Mouse (Mus musculus) lung, embryonic 14.5 days (tissue): ENCODE measurements around the gene Ros1. TPM values are rescaled to one million over a fixed set of nuclear protein-coding genes. Genes with fewer than 3 reads are reported as not detected.

Experiments
- ATAC-seq: fragments of 200-750 bp; cut with Nextera tagmentation; 2 replicates; pipeline ENCODE4 v1.8.0; 2017; ENCODE audit warnings: mild to moderate bottlenecking, moderate TSS enrichment, moderate library complexity; ENCODE audit not compliant: insufficient read depth
- DNase-seq: peaks from one replicate; pipeline ENCODE4 v3.0.0-alpha.2; 2015
- H3K27ac ChIP-seq: fragments of 300-500 bp; sonication (generic); 2 replicates; pipeline ENCODE4 v1.5.1; 2014; ENCODE audit warnings: low read depth, mild to moderate bottlenecking, moderate library complexity
- H3K27me3 ChIP-seq: fragments of 300-500 bp; sonication (generic); 2 replicates; pipeline ENCODE4 v1.6.1; 2014; ENCODE audit warnings: low read length, control low read depth; ENCODE audit not compliant: insufficient read depth
- H3K36me3 ChIP-seq: fragments of 300-500 bp; sonication (generic); 2 replicates; pipeline ENCODE4 v1.6.1; 2014; ENCODE audit warnings: control low read depth; ENCODE audit not compliant: insufficient read depth
- H3K4me1 ChIP-seq: fragments of 300-500 bp; sonication (generic); 2 replicates; pipeline ENCODE4 v1.6.1; 2014; ENCODE audit warnings: antibody characterized with exemption, control low read depth; ENCODE audit not compliant: insufficient read depth
- H3K4me2 ChIP-seq: fragments of 300-500 bp; sonication (generic); 2 replicates; pipeline ENCODE4 v1.6.1; 2014; ENCODE audit warnings: mild to moderate bottlenecking
- H3K4me3 ChIP-seq: fragments of 300-500 bp; sonication (generic); 2 replicates; pipeline ENCODE4 v1.5.1; 2014; ENCODE audit warnings: low read depth, low read length
- H3K9ac ChIP-seq: fragments of 300-500 bp; sonication (generic); 2 replicates; pipeline ENCODE4 v1.6.1; 2014
- H3K9me3 ChIP-seq: fragments of 300-500 bp; sonication (generic); 2 replicates; pipeline ENCODE4 v1.6.1; 2016; ENCODE audit warnings: low read depth, low read length, control low read depth
- CTCF ChIP-seq: IDR thresholded peaks from 2 replicates; pipeline ENCODE4 v1.5.1; 2016; ENCODE audit warnings: antibody characterized with exemption, low read depth
- WGBS: fragments of 180-500 bp; shearing (Covaris S2); extraction: QIAGEN DNeasy Blood & Tissue Kit; methylation state at CpG from one replicate; pipeline ENCODE4 v1.1.7; 2014; 5-methylcytosine and 5-hydroxymethylcytosine counted together
- polyA plus RNA-seq: library from polyadenylated mRNA; unstranded; fragments of >200 nt; fragmentation: Nextera tagmentation; extraction: Ambion mirVana; gene quantifications from 2 replicates; pipeline ENCODE4 v1.2.1, GENCODE M21; 2014

The Ros1 gene
- polyA plus RNA-seq, 1 experiment from 2014 or later = 0.07 TPM

DNA sequence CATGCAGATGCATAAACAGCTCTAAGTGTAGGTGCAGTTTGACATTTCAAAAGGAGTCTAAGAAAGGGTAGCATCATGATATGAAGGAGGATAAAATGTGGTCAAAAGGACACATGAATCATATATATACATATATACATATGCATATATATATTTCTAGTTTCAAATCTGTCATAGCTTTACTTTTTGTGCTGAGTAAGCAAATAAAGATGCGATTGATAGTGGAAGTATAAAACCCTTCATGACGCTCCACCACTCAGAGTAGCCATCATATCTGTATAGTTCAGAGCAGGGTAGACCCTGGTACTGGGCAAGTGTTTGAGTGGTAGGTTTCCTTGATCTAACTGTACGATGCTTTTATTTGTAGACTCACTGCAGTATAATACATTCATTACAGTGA, 35.3 kb downstream of the Ros1 start:
- no peak for TF ChIP-seq CTCF
- H3K27me3 ChIP-seq = no peaks in the 10 kb centered on the region
- no peak overlapping the region for H3K9ac ChIP-seq
- no peaks in the 10 kb centered on the region for H3K9me3 ChIP-seq
- H3K27ac ChIP-seq = no peak overlapping the region
- no peak overlapping the region for H3K4me2 ChIP-seq
- WGBS = 89% methylated on average over 3 of the region's 3 CpGs
- H3K4me1 ChIP-seq = no peaks in the 10 kb centered on the region
- DNase-seq = no peak
- H3K4me3 ChIP-seq = no peak overlapping the region
- ATAC-seq = no peak
- H3K36me3 ChIP-seq = no peaks in the 10 kb centered on the region

DNA sequence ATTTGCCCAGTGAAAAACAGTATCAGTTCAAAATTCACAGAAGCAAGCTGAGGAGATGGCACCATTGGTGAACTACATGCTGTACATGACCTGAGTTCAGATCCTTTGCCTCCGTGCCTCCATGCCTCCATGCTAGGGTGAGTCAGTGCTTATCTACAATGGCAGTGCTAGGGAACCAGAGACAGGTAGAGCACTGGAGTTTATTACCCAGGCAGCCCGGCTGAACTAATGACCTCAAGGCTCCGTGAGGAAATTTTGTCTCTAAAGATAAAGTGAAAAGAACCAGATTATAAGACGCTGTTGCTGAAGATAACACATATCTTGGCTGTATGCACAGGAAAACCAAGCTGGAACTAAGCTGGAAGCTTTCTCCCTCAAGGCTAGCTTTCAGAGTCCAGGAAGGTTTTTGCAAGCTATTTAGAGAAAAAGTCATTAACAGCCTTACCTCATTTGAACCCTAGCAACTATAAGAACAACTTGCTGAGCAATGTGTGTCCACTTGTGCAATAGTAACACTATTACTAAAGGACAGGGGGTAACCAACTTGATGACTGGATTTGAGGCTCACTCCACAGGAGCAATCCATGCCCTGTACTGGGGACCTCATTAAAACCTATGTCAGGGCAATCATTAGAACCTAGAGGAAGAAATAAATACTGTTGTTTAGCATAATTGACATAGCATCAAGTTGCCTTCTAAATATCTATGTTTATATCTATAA, 61.5 kb downstream of the Ros1 start:
- Histone ChIP-seq H3K4me1 (no peaks in the 10 kb centered on the region), H3K36me3 (no peaks in the 10 kb centered on the region), H3K4me2 (no peak overlapping the region), H3K4me3 (no peak overlapping the region), H3K27me3 (no peaks in the 10 kb centered on the region), H3K9me3 (no peaks in the 10 kb centered on the region), H3K9ac (no peak overlapping the region), H3K27ac (no peak overlapping the region)
- no peak for TF ChIP-seq CTCF
- DNase-seq (no peak), ATAC-seq (no peak)
- 38% methylated on average over 4 of the region's 4 CpGs for WGBS

DNA sequence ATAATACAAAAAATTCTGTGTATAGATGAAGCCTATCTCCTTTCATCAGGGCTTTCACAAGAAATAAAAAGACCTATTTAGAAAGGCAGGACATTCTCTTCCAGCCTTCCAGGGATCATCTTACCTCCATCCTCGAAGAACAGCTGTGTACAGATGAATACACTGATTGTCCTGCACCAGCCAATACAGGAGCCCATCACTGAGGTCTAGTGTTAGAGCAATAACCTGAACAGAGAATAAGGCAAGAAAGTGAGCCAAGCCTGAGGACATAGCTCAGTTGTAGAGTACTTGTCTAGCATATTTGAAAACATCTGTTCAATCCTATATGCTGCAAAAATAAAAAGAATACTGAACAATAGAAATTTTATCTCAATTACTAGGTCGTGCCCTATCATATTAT, 64.3 kb downstream of the Ros1 start:
- 46% methylated on average over 2 of the region's 2 CpGs for WGBS
- Histone ChIP-seq H3K4me2 (no peak overlapping the region), H3K36me3 (no peaks in the 10 kb centered on the region), H3K9ac (no peak overlapping the region), H3K4me3 (no peak overlapping the region), H3K9me3 (no peaks in the 10 kb centered on the region), H3K27me3 (no peaks in the 10 kb centered on the region), H3K27ac (no peak overlapping the region), H3K4me1 (no peaks in the 10 kb centered on the region)
- ATAC-seq (no peak), DNase-seq (no peak)
- TF ChIP-seq CTCF = no peak

- TF ChIP-seq CTCF = peak; percentile 42
- H3K9me3 ChIP-seq = no peaks in the 10 kb centered on the region
- H3K4me1 ChIP-seq = no peaks in the 10 kb centered on the region
- ATAC-seq = no peak
- DNase-seq = peak; percentile 56
- H3K27me3 ChIP-seq = no peaks in the 10 kb centered on the region
- no peak overlapping the region for H3K4me3 ChIP-seq
- no peak overlapping the region for H3K4me2 ChIP-seq
- whole genome bisulfite sequencing = 45% methylated on average over 5 of the region's 5 CpGs
- H3K27ac ChIP-seq = no peak overlapping the region
- H3K36me3 ChIP-seq = no peaks in the 10 kb centered on the region
- no peak overlapping the region for H3K9ac ChIP-seq
These were observed 66.1 kb downstream of the Ros1 start for GRCm38 (mm10) chr10:52128874-52129412.

- 38% methylated on average over 4 of the region's 4 CpGs for WGBS
- Histone ChIP-seq H3K4me1 (no peaks in the 10 kb centered on the region), H3K27ac (no peak overlapping the region), H3K9me3 (no peaks in the 10 kb centered on the region), H3K36me3 (no peaks in the 10 kb centered on the region), H3K4me2 (no peak overlapping the region), H3K9ac (no peak overlapping the region), H3K27me3 (no peaks in the 10 kb centered on the region), H3K4me3 (no peak overlapping the region)
- ATAC-seq (peak; percentile 75; the same call in 1 of the 2 replicates), DNase-seq (peak; percentile 83)
- peak; percentile 80 for TF ChIP-seq CTCF
These were observed 88.8 kb downstream of the Ros1 start for GRCm38 (mm10) chr10:52106164-52106757.

DNA sequence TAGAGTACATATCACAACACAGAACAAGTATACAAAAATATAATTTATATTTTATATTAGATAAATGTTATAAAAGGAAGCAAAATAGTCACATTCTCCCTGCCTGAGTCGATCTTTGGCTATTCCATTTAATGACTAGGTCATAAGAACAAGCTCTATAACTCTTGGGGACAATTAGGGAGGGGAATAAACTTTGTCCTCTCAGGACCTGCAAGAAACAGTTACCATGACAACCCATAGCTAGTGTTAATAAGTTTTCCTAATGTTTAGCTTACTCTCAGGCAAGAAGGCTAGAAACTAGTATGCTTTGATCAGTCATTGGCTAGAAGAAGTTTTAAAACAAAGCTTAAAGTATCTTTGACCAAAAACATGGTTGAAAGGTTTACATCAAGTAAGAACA, 93.8 kb downstream of the Ros1 start:
- ATAC-seq (no peak), DNase-seq (no peak)
- 63% methylated on average over 1 of the region's 1 CpGs for whole genome bisulfite sequencing
- Histone ChIP-seq H3K9me3 (no peaks in the 10 kb centered on the region), H3K4me1 (no peaks in the 10 kb centered on the region), H3K27me3 (no peaks in the 10 kb centered on the region), H3K36me3 (no peaks in the 10 kb centered on the region), H3K27ac (no peak overlapping the region), H3K9ac (no peak overlapping the region), H3K4me2 (no peak overlapping the region), H3K4me3 (no peak overlapping the region)
- no peak for TF ChIP-seq CTCF

- Histone ChIP-seq H3K36me3 (no peaks in the 10 kb centered on the region), H3K9ac (no peak overlapping the region), H3K27me3 (no peaks in the 10 kb centered on the region), H3K27ac (no peak overlapping the region), H3K9me3 (no peaks in the 10 kb centered on the region), H3K4me1 (no peaks in the 10 kb centered on the region), H3K4me2 (no peak overlapping the region), H3K4me3 (no peak overlapping the region)
- no peak for TF ChIP-seq CTCF
- ATAC-seq = no peak
- DNase-seq = no peak
- 83% methylated on average over 4 of the region's 4 CpGs for WGBS
These were observed 102.9 kb downstream of the Ros1 start for GRCm38 (mm10) chr10:52092181-52092580.
